Mouse (Mus musculus): ENCODE results near the gene Rreb1. TPM values are rescaled to one million over a fixed set of nuclear protein-coding genes. Genes with fewer than 3 reads are reported as not detected.

Gene Rreb1
- total RNA-seq, 2 experiments from 2014 or later, result 50.4 to 54.5 TPM

GRCm38 (mm10) chr13:37846507-37846906, 68.3 kb downstream of the Rreb1 start:
- intact Hi-C loops (cut with DNase I), result no loop called here

GRCm38 (mm10) chr13:37846962-37847570, 68.9 kb downstream of the Rreb1 start:
- DNase-seq, result no peak
- intact Hi-C loops (cut with DNase I), result no loop called here

More at GRCm38 (mm10) chr13:37846507-37846906, 68.3 kb downstream of the Rreb1 start:
- DNase-seq, result no peak

- peak in 1 of 2 experiments; percentile 50 for DNase-seq
- intact Hi-C loops (cut with DNase I), result no loop called here
These were observed 69.6 kb downstream of the Rreb1 start for GRCm38 (mm10) chr13:37847601-37848358.

- intact Hi-C loops (cut with DNase I), result no loop called here
- no peak for DNase-seq
These were observed 70.2 kb downstream of the Rreb1 start for GRCm38 (mm10) chr13:37848438-37848837.

- intact Hi-C loops (cut with DNase I), result no loop called here
- DNase-seq, result no peak
These were observed 73.4 kb downstream of the Rreb1 start for GRCm38 (mm10) chr13:37851617-37852016.

- no peak for DNase-seq
- intact Hi-C loops (cut with DNase I), result no loop called here
These were observed 74.7 kb downstream of the Rreb1 start for GRCm38 (mm10) chr13:37852850-37853249.

- intact Hi-C loops (cut with DNase I), result no loop called here
- no peak for DNase-seq
These were observed 75.2 kb downstream of the Rreb1 start for GRCm38 (mm10) chr13:37853441-37853840.

GRCm38 (mm10) chr13:37854031-37854431, 75.8 kb downstream of the Rreb1 start:
- intact Hi-C loops (cut with DNase I), result no loop called here
- peak; percentile 48 to 56 for DNase-seq

- no peak for DNase-seq
These were observed 76.4 kb downstream of the Rreb1 start for GRCm38 (mm10) chr13:37854455-37855220.

GRCm38 (mm10) chr13:37855221-37855757, 77.1 kb downstream of the Rreb1 start:
- DNase-seq, result no peak
- intact Hi-C loops (cut with DNase I), result no loop called here

More at GRCm38 (mm10) chr13:37854455-37855220, 76.4 kb downstream of the Rreb1 start:
- intact Hi-C loops (cut with DNase I), result no loop called here

- intact Hi-C loops (cut with DNase I), result no loop called here
- no peak for DNase-seq
These were observed 77.6 kb downstream of the Rreb1 start for GRCm38 (mm10) chr13:37855765-37856164.

GRCm38 (mm10) chr13:37856537-37856936, 78.3 kb downstream of the Rreb1 start:
- DNase-seq, result no peak
- intact Hi-C loops (cut with DNase I), result no loop called here

- intact Hi-C loops (cut with DNase I), result no loop called here
- DNase-seq, result peak; percentile 96 to 98
These were observed 79.3 kb downstream of the Rreb1 start for GRCm38 (mm10) chr13:37857284-37858065.

GRCm38 (mm10) chr13:37858066-37858501, 79.9 kb downstream of the Rreb1 start:
- DNase-seq, result peak; percentile 53
- intact Hi-C loops (cut with DNase I), result no loop called here

- intact Hi-C loops (cut with DNase I), result no loop called here
- no peak for DNase-seq
These were observed 80.3 kb downstream of the Rreb1 start for GRCm38 (mm10) chr13:37858508-37858907.

- DNase-seq, result no peak
- intact Hi-C loops (cut with DNase I), result no loop called here
These were observed 81.6 kb downstream of the Rreb1 start for GRCm38 (mm10) chr13:37859782-37860181.

GRCm38 (mm10) chr13:37860204-37860603, 82.0 kb downstream of the Rreb1 start:
- intact Hi-C loops (cut with DNase I), result no loop called here
- no peak for DNase-seq

- intact Hi-C loops (cut with DNase I), result no loop called here
These were observed 82.6 kb downstream of the Rreb1 start for GRCm38 (mm10) chr13:37860789-37861188.

GRCm38 (mm10) chr13:37862492-37862891, 84.3 kb downstream of the Rreb1 start:
- no peak for DNase-seq
- intact Hi-C loops (cut with DNase I), result no loop called here

More at GRCm38 (mm10) chr13:37860789-37861188, 82.6 kb downstream of the Rreb1 start:
- no peak for DNase-seq

GRCm38 (mm10) chr13:37863643-37864042, 85.4 kb downstream of the Rreb1 start:
- intact Hi-C loops (cut with DNase I), result no loop called here
- no peak for DNase-seq

Measured in heart, postnatal 14 days (tissue).